Mouse (Mus musculus) layer of hippocampus, adult 18-20 months (tissue): ENCODE results near the gene Ackr3. TPM values are rescaled to one million over a fixed set of nuclear protein-coding genes. Genes with fewer than 3 reads are reported as not detected.

Experiments used
- DNase-seq, 2 experiments: peaks; one replicate each; pipeline ENCODE4 v3.0.0; 2022; ENCODE audit warnings: low spot score in 2 of 2
- total RNA-seq, 2 experiments: library from RNA; stranded (reverse); gene quantifications; 2 replicates each; pipeline ENCODE4 v1.2.3; 2021

Ackr3 gene
- total RNA-seq, 2 experiments from 2014 or later = 15.5 to 15.9 TPM

- no peak for DNase-seq
Measured at GRCm38 (mm10) chr1:90251156-90251555, 47.4 kb downstream of the Ackr3 start.

- no peak for DNase-seq
Measured at GRCm38 (mm10) chr1:90253465-90253864, 49.7 kb downstream of the Ackr3 start.

- DNase-seq = no peak
Measured at GRCm38 (mm10) chr1:90258253-90258887, 54.6 kb downstream of the Ackr3 start.

- no peak for DNase-seq
Measured at GRCm38 (mm10) chr1:90260704-90261581, 57.2 kb downstream of the Ackr3 start.

GRCm38 (mm10) chr1:90262380-90262779 lies 58.6 kb downstream of the Ackr3 start:
- DNase-seq = no peak

Other genes with a start within 250 kb of the Ackr3 start
- 1 to 10 TPM; 2.3 TPM for gene Asb18, start 189.3 kb upstream of the Ackr3 start, total RNA-seq
- 1 to 10 TPM in 1 of 2 experiments, under 1 TPM in 1; 0.89 to 1.0 TPM for gene Iqca, start 50.6 kb upstream of the Ackr3 start, total RNA-seq